Mouse (Mus musculus): ENCODE data around the gene Tecpr2.

DNA sequence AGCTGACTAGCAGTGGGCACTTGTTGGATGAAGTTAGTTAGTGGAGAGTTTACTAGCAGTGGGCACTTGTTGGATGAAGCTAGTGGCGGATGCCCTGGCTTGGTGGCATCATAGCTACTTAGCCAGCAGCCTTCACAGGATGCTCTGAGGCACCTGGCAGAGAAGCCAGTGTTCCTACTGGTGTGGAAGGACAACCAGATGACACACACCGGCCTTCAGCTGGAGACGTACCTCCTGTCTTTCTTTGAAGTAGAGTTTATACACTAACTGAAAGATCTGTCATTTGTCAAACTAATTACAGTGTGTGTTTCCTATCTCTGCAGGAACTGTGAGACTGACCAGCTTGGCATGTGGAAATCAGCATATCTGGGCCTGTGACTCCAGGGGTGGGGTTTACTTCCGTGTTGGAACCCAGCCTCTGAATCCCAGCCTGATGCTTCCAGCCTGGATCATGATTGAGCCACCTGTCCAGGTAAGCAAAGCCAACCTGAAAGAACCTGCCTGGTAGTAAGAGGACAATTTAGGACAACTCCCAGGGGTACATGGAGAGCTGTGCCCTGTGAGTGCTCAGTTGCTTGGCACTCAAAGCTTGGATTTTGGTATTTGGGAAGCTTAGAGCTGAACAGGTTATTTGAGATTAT is 65.4 kb downstream of the Tecpr2 start:
- TF ChIP-seq SIN3A (IDR thresholded peaks at IDR 0.05; ENCODE audit: low read length) (no peak), POLR2A (IDR thresholded peaks at IDR 0.05; ENCODE audit: control insufficient read depth in 1 of 2, insufficient read depth in 1 of 2, low read depth in 1 of 2, low read length in 2 of 2, poor library complexity in 1 of 2) (no peak), ZKSCAN1 (IDR thresholded peaks at IDR 0.05; ENCODE audit: low read depth, low read length) (no peak), CTCF (IDR thresholded peaks at IDR 0.05 in 2 of 3, conservative IDR thresholded peaks at IDR 0.05 in 1 of 3; ENCODE audit: control insufficient read depth in 1 of 3, insufficient read depth in 1 of 3, low read depth in 2 of 3, low read length in 3 of 3, poor library complexity in 1 of 3, severe bottlenecking in 1 of 3) (no peak), MAFK (IDR thresholded peaks at IDR 0.05; ENCODE audit: borderline replicate concordance, low read depth, low read length) (no peak), CHD2 (IDR thresholded peaks at IDR 0.05; ENCODE audit: low read length) (no peak), USF1 (IDR thresholded peaks at IDR 0.05; ENCODE audit: low read depth, low read length) (no peak), EP300 (IDR thresholded peaks at IDR 0.05; ENCODE audit: low read depth in 1 of 2, low read length in 2 of 2) (peak in 1 of 2 experiments; percentile 42; a peak in 2 of 4 replicates), GATA1 (IDR thresholded peaks at IDR 0.05; ENCODE audit: low read depth, low read length) (no peak), BHLHE40 (IDR thresholded peaks at IDR 0.05; ENCODE audit: borderline replicate concordance, low read depth, low read length) (no peak)

Data from MEL (cell line).